Mouse (Mus musculus) myocyte (in vitro differentiated cells): Measurements from ENCODE around the gene Cnot8.

ENCODE experiments used
- CEBPB ChIP-seq: IDR thresholded peaks from 2 replicates; pipeline ENCODE4 v1.6.1; 2011; ENCODE audit warnings: mild to moderate bottlenecking, moderate library complexity; ENCODE audit not compliant: poor library complexity, insufficient read depth, severe bottlenecking
- MYOG ChIP-seq, 3 experiments: IDR thresholded peaks; one replicate each; pipeline ENCODE4 v1.6.1; 2011; ENCODE audit warnings: control low read depth in 2 of 3, low read depth in 2 of 3, mild to moderate bottlenecking in 2 of 3; ENCODE audit not compliant: insufficient read length in 2 of 3, control insufficient read depth in 1 of 3, insufficient read depth in 1 of 3
- POLR2A ChIP-seq: IDR thresholded peaks from one replicate; pipeline ENCODE4 v1.6.1; 2011; ENCODE audit warnings: low read depth, mild to moderate bottlenecking, control low read depth, moderate library complexity; ENCODE audit not compliant: insufficient read length

DNA sequence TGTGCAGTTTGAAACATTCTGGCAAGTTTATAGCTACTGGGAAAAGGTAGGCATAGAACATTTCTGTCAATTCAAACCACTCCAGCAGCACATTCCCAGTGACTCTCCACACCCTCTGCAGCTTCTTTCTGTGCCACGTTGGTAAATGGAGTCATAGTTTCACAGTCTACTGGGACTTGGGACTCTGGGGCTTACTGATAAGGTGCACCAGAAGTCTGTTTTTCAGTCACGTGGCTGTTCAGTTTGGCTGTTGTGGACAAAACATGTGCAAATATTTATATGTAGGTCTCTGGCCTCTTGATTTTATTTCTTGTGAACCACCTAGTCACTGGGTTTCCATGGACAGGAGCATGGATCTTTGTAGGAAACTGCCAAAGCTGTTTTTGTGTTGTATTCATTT lies 23.6 kb downstream of the Cnot8 start:
- no peak for TF ChIP-seq MYOG (IDR thresholded peaks at IDR 0.05; ENCODE audit: control insufficient read depth in 1 of 3, insufficient read depth in 1 of 3, insufficient read length in 2 of 3, low read depth in 2 of 3)
- no peak for TF ChIP-seq POLR2A
- no peak for TF ChIP-seq CEBPB
